Mouse (Mus musculus): Measurements from ENCODE around the gene Acp4.

DNA sequence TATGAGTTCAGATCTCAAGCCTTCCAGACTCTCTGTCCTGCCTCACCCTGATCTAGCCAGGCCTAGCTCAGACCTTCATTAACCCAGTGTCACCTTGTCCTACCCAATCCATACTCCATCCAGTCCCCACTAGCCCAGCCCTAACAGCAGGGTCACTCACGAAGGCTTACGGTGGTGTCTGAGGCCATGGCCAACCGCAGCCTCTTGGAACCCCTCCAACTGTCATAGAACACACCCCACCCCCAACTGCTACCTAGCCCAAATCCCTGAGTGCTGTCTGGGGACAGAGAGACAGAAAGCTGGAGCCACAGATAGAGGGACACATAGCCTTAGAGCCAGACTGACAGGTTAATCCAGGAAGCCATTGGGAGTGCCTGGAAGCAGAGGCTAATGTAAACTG lies 21.3 kb downstream of the Acp4 start, which contains the start of gene Gm36864:
- TF ChIP-seq CTCF (IDR thresholded peaks at IDR 0.05; ENCODE audit: extremely low read depth, insufficient read depth, low read length) (no peak), POLR2A (IDR thresholded peaks at IDR 0.05; ENCODE audit: extremely low read depth, insufficient read depth, low read length) (no peak)

All from cortical plate, adult 2 months (tissue).